Mouse (Mus musculus) natural killer cell, adult 2 months (primary cell): ENCODE data around the gene Mdk.

Experiments
- DNase-seq, 2 experiments: peaks; one replicate each; pipeline ENCODE4 v3.0.0; 2022; ENCODE audit warnings: low spot score in 2 of 2

Gene Mdk

GRCm38 (mm10) chr2:91932160-91932711 is at the start of gene Mdk:
TSS of gene Mdk (minus strand) at chr2:91932297.
- peak in 1 of 2 experiments; percentile 21 for DNase-seq

- DNase-seq: no peak
These were observed 48.7 kb upstream of the Mdk start for GRCm38 (mm10) chr2:91980830-91981229.

GRCm38 (mm10) chr2:91980245-91980644 is 48.1 kb upstream of the Mdk start:
- no peak for DNase-seq

- DNase-seq: no peak
These were observed 46.5 kb upstream of the Mdk start for GRCm38 (mm10) chr2:91978547-91978946.

- DNase-seq: no peak
These were observed 45.9 kb upstream of the Mdk start for GRCm38 (mm10) chr2:91977960-91978359.

GRCm38 (mm10) chr2:91975581-91976541 is 43.8 kb upstream of the Mdk start, which contains the start of gene Dgkz:
TSS of gene Dgkz (minus strand) at chr2:91975864.
- DNase-seq: no peak

- DNase-seq: no peak
These were observed 41.5 kb upstream of the Mdk start for GRCm38 (mm10) chr2:91973416-91974135.

GRCm38 (mm10) chr2:91972121-91972566 is 40.0 kb upstream of the Mdk start:
- DNase-seq: peak in 1 of 2 experiments; percentile 59

- DNase-seq: no peak
These were observed 39.4 kb upstream of the Mdk start for GRCm38 (mm10) chr2:91971231-91972097.

- no peak for DNase-seq
These were observed 35.9 kb upstream of the Mdk start for GRCm38 (mm10) chr2:91967962-91968361.

GRCm38 (mm10) chr2:91966367-91966766 is 34.3 kb upstream of the Mdk start:
- DNase-seq: no peak

GRCm38 (mm10) chr2:91965417-91965816 is 33.3 kb upstream of the Mdk start:
- peak; percentile 66 to 70 for DNase-seq

GRCm38 (mm10) chr2:91964610-91965204 is 32.6 kb upstream of the Mdk start:
- DNase-seq: peak; percentile 24 to 34

- DNase-seq: peak; percentile 94 to 96
These were observed 31.4 kb upstream of the Mdk start for GRCm38 (mm10) chr2:91963443-91963932.

- DNase-seq: peak in 1 of 2 experiments; percentile 23
These were observed 30.8 kb upstream of the Mdk start for GRCm38 (mm10) chr2:91962864-91963401.

- DNase-seq: peak in 1 of 2 experiments; percentile 32
These were observed 30.0 kb upstream of the Mdk start for GRCm38 (mm10) chr2:91961901-91962761.

GRCm38 (mm10) chr2:91960459-91960858 is 28.4 kb upstream of the Mdk start:
- no peak for DNase-seq

GRCm38 (mm10) chr2:91959544-91960410 is 27.7 kb upstream of the Mdk start:
- no peak for DNase-seq
